Mouse (Mus musculus) v-Abl transformed pro-B cells (cell line): Measurements from ENCODE around the gene Micu1.

Experiments
- in situ Hi-C, 2 experiments: fragments of 400-800 bp; cut with MboI; formaldehyde crosslinking; loops; one replicate each; pipeline ENCODE4 v1.15.1; 2025; ENCODE audit not compliant: unreplicated experiment in 2 of 2

The Micu1 gene

GRCm38 (mm10) chr10:59712062-59712461, 9.8 kb downstream of the Micu1 start:
- in situ Hi-C loops = no loop called here

DNA sequence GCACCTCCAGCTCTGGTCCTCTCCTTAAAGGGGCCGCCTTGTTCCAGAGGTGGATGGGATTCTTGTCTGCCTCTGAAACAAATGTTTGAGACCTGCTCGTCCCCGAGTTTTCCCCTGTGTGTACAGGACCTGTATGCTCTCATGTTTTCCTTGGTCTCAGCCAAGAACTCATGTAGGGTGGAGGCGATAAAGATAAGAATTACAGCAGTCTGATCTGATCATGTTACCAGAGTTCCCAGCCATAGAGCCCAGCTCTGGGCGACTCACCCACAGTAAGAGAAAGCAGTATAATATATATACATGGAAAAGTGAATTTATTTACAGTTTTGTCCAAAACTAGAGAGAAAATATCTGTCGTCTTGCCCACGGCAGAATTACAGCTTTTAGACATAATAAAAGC, 17.7 kb downstream of the Micu1 start:
- in situ Hi-C loops = no loop called here

- in situ Hi-C loops = no loop called here
Observed at GRCm38 (mm10) chr10:59721555-59721954, 19.3 kb downstream of the Micu1 start.

GRCm38 (mm10) chr10:59724634-59725033, 22.4 kb downstream of the Micu1 start:
- in situ Hi-C loops = no loop called here

DNA sequence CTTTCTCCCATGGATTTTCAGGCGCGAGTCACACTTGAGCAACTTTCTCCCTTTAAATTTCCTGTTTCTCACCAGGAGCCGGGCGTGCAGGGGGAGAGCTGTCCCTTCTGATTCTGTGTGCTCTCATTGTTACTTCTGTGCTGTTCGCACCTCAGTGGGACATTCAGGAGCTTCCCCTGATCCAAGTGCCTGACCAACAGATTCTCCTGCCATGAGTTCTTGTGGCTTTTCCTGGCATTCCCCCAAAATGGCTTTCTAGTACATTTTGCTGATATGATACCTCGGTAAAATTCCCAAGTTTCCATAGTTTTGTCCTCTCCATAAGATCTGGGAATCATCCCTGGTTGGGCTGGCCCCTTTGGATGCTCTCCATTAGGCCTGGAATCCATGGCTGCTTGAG, 25.0 kb downstream of the Micu1 start:
- in situ Hi-C loops = no loop called here

- in situ Hi-C loops = no loop called here
Observed at GRCm38 (mm10) chr10:59729261-59729660, 27.0 kb downstream of the Micu1 start.

- in situ Hi-C loops = no loop called here
Observed at GRCm38 (mm10) chr10:59729842-59730241, 27.6 kb downstream of the Micu1 start.

- in situ Hi-C loops = no loop called here
Observed at GRCm38 (mm10) chr10:59736027-59736598, 33.8 kb downstream of the Micu1 start.

- in situ Hi-C loops = no loop called here
Observed at GRCm38 (mm10) chr10:59741448-59741847, 39.2 kb downstream of the Micu1 start.

GRCm38 (mm10) chr10:59743397-59743796, 41.1 kb downstream of the Micu1 start:
- in situ Hi-C loops = no loop called here

DNA sequence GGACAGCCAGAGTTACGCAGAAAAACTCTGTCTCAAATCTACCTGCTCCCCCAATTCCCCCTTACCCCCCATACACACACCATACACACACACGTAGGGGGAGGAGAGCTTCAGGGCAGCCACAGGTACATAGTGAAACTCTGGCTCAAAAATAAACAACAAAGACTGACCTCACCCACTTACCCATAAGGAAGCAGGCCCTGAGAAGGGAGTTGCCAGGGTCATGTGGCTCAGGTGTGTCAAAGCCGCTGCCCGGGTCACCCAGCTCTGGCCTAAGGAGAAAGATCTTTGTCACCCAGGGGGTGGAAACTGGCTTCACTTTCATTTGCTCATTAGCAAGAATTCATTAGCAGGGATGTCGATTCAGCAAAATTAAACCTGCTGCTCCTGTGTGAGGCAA, 41.7 kb downstream of the Micu1 start:
- in situ Hi-C loops = no loop called here

DNA sequence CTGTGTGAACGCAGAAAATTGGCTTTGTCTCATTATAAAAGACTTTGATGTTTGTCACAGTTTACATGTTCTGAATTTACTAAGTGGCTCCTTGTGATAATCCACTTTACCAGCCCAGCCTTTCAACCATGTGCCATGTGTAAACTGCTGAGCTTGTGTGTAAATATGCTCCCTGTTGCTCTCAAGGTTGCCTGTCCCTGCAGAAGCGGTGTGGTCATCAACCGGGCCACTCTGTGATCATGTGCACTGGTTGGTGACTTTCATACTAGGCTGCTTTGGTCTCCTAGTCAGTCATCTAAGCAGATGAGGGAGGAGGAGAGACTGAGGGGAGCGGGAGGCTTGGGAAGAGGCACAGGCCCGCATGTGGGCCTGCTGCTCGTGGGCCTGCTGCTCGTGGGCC, 45.1 kb downstream of the Micu1 start:
- in situ Hi-C loops = no loop called here

DNA sequence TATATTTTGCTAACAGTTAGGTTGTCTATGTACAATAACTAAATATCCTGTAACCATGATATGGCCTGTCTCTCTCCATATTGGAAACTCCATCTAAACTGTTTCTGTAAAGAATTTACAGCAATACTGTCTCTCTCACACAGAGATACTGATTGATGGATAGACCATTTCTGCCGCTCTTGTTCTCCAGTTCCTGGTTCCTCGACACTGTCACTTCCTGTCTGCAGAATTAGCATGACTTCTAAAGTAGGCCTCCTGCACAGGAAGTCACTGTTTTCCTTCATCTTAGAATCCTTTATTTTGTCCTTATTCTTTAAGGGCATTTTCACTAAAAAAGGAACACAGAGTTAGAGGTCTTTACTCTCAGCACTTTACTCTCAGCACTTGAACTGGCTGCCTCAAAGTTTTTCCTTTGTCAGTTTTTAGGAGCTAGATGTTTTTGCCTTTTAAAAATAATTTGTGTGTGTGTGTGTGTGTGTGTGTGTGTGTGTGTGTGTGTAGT, 46.5 kb downstream of the Micu1 start:
- in situ Hi-C loops = no loop called here

DNA sequence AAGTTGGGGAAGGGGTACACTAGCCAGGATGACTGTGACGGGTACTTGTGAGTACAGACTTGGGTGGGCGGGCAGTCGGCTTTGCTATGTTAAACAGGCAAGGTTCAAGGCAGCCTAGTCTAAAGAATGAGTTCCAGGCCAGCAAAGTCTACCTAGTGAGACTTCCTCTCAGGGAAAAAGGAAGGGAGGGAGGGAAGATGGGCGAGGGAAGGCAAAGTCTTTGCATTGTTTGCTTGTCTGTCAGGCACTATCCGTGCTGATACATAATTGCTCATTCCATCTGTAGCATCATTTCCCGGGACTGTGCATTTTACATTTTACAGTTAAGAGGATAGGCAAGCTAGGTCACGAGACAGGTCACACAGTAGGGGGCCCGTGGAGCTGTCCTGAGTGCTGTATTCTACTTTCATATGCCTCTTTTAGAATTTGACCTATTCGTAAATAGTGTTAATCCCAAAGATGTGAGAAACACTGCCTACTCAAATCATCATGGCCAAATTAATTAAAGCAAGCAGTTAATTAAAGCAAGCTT, 51.3 kb downstream of the Micu1 start:
- in situ Hi-C loops = no loop called here

DNA sequence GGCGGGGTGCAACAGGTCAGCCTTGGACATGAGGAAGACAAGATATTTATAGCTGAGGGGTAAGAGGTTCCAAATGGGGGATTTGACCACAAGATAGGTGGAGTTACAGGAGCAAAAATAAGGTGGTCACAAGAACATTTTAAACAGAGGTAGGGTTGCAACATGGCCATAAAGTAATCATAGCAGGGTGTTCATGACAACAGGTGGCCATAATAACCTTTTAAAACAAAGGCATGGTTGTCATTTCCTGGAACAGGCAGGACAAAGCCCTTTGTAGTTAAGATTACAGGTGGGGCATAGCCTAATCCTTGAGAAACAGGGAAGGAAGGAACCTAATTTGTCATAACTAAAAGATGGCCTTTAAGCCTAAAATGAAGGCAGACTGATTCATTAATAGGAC, 51.8 kb downstream of the Micu1 start:
- in situ Hi-C loops = no loop called here

- in situ Hi-C loops = no loop called here
Observed at GRCm38 (mm10) chr10:59754901-59755300, 52.6 kb downstream of the Micu1 start.

- in situ Hi-C loops = no loop called here
Observed at GRCm38 (mm10) chr10:59755681-59756080, 53.4 kb downstream of the Micu1 start.

DNA sequence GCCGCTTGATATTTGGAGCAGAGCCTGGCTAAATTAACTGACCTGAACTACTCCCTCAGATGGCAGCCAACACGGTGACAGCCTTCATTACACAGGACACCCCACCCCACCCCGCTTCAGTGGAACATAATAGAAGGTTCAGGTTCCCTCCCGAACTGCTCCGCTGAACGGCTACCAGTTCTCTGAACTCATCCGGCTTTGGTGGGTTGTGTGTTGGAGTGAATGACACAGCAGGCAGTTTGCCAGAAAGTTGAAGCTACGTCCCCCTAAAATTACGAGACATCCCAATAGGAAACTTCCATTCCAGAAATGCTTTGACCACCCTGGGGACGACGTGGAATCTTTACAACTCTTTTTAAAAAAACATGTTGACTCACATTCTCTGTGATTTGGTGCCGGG, 53.8 kb downstream of the Micu1 start:
- in situ Hi-C loops = no loop called here

- in situ Hi-C loops = no loop called here
Observed at GRCm38 (mm10) chr10:59756570-59756969, 54.3 kb downstream of the Micu1 start.

DNA sequence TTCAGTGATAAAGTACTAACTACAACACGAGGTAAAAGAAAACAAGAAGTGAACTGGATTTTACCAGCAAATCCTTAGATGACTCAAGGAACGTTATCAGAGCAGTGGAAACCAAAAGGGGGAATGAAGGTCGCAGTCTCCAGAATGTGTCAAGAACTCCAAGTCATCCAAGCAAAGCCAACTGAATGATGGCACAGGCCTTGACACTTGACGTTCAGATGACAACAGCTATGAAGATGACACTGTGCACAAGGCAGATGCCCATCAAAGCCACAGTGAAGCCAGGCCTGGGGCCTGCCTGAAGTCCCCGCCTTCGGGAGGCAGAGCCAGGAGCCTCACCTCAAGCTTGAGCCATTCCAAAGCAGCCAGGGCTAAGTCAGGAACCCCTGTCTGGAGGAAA, 62.5 kb downstream of the Micu1 start:
- in situ Hi-C loops = no loop called here

DNA sequence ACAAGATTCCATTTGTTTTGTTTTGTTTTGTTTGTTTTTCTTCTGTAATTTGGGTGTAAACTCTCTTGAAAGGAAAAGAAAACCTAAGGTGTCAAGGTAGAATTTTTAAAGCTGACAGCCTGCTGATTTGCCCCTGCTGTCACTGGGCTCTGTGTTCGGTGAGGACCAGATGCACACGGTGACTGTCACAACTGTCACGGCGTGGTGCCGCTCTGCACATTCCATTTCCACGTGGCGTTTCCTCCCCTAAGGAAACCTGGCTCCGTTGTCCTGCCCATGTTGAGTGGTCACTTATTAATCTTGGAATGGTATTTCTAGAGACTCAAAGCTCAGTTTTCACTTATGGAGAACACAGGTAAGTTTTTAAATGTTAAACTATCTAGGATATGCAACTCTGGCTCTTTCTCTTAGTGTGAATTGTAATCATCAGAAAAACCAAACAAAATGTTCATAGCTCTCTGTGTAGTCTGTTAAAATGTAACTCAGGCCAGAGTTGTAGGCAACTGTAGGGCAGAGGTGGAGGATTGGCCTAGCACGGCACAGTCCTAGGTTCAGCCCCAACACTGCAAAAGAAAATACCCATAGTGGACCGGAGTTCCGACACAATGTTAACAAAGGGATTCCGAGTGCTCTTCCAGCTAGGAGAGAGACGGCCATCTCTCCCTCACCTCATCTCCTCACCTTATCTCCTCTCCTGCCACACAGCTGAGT, 66.2 kb downstream of the Micu1 start:
- in situ Hi-C loops = no loop called here

DNA sequence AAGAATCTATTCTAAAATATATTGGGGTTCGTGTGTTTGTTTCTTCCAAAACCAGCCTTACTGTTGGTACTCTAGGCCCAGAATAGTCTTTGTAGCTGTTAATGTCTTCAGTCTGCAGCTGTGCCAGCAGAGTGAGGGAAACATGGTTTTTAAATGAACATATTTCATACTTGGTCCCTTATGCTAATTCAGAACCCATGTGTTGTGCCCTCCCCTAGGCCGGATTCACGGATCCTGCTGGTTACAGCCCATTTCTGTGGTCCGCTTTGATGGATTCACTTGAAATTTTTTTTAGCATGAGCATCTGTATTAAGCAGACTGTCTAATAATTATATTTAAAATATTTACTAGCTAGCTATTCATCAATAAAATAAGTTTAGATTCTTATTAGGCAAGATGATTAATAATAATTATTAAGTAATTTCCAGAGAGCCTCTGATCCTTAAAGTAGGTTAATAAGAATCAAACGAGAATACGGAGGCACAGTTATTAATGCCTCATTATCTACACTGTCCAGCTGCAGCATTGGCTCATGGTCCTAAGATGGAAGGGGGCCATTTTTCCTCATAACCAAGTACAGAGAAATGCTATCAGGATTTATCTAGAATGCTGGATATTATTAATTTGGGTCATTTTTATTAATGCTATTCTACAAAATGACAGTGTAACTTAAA, 69.2 kb downstream of the Micu1 start:
- in situ Hi-C loops = no loop called here
